Mouse (Mus musculus): Measurements from ENCODE around the gene Fbxw9. TPM values are rescaled to one million over a fixed set of nuclear protein-coding genes. Genes with fewer than 3 reads are reported as not detected.

The Fbxw9 gene
- polyA plus RNA-seq, 1 experiment from 2014 or later, result 28.2 TPM

- H3K9me3 ChIP-seq (ENCODE audit: control insufficient read depth, low read length), result no peaks in the 10 kb centered on the region
- WGBS, result 5% methylated on average over 30 of the region's 30 CpGs
- peak within 1 kb of the TSS; percentile 80 for H3K9ac ChIP-seq (ENCODE audit: low read length)
- H3K36me3 ChIP-seq (ENCODE audit: control insufficient read depth, insufficient read depth, low read length), result peaks cover 17% of the 10 kb centered on the region
- no peaks in the 10 kb centered on the region for H3K27me3 ChIP-seq (ENCODE audit: control insufficient read depth, insufficient read depth, low read depth, low read length)
- ATAC-seq (ENCODE audit: low read depth), result peak; percentile 92
- peak within 1 kb of the TSS; percentile 77 for H3K27ac ChIP-seq (ENCODE audit: low read length)
- peak within 1 kb of the TSS; percentile 92 for H3K4me2 ChIP-seq (ENCODE audit: low read depth, low read length)
- peak within 1 kb of the TSS; percentile 98 for H3K4me3 ChIP-seq (ENCODE audit: low read length)
- H3K4me1 ChIP-seq (replicated peaks; ENCODE audit: control insufficient read depth, insufficient read depth, low read length), result peaks cover 24% of the 10 kb centered on the region
Measured at GRCm38 (mm10) chr8:85025098-85025932, 34.5 kb upstream of the Fbxw9 start, which contains the start of gene Asna1. Gene Asna1 (minus strand): TSS chr8:85025281.

GRCm38 (mm10) chr8:85026670-85027515, 33.0 kb upstream of the Fbxw9 start, which contains the start of gene Trir:
Gene Trir (plus strand): TSS chr8:85026823.
- under 1% methylated on average over 75 of the region's 75 CpGs for WGBS

GRCm38 (mm10) chr8:85027516-85027855, 32.4 kb upstream of the Fbxw9 start:
- no peak for ATAC-seq (ENCODE audit: low read depth)
- H3K27me3 ChIP-seq (ENCODE audit: control insufficient read depth, insufficient read depth, low read depth, low read length), result no peaks in the 10 kb centered on the region
- peak overlapping the region; percentile 90 for H3K4me2 ChIP-seq (ENCODE audit: low read depth, low read length)
- peaks cover 35% of the 10 kb centered on the region for H3K36me3 ChIP-seq (ENCODE audit: control insufficient read depth, insufficient read depth, low read length)
- peak overlapping the region; percentile 98 for H3K4me3 ChIP-seq (ENCODE audit: low read length)
- under 1% methylated on average over 13 of the region's 13 CpGs for WGBS
- peak overlapping the region; percentile 100 for H3K9ac ChIP-seq (ENCODE audit: low read length)
- no peaks in the 10 kb centered on the region for H3K9me3 ChIP-seq (ENCODE audit: control insufficient read depth, low read length)
- peaks cover 24% of the 10 kb centered on the region for H3K4me1 ChIP-seq (replicated peaks; ENCODE audit: control insufficient read depth, insufficient read depth, low read length)
- H3K27ac ChIP-seq (ENCODE audit: low read length), result peak overlapping the region; percentile 87

More at GRCm38 (mm10) chr8:85026670-85027515, 33.0 kb upstream of the Fbxw9 start, which contains the start of gene Trir:
- peak; percentile 84 for ATAC-seq (ENCODE audit: low read depth)
- Histone ChIP-seq H3K36me3 (ENCODE audit: control insufficient read depth, insufficient read depth, low read length) (peaks cover 30% of the 10 kb centered on the region), H3K4me2 (ENCODE audit: low read depth, low read length) (peak within 1 kb of the TSS; percentile 92), H3K27me3 (ENCODE audit: control insufficient read depth, insufficient read depth, low read depth, low read length) (no peaks in the 10 kb centered on the region), H3K9me3 (ENCODE audit: control insufficient read depth, low read length) (no peaks in the 10 kb centered on the region), H3K27ac (ENCODE audit: low read length) (peak within 1 kb of the TSS; percentile 87), H3K4me3 (ENCODE audit: low read length) (peak within 1 kb of the TSS; percentile 98), H3K9ac (ENCODE audit: low read length) (peak within 1 kb of the TSS; percentile 100), H3K4me1 (replicated peaks; ENCODE audit: control insufficient read depth, insufficient read depth, low read length) (peaks cover 24% of the 10 kb centered on the region)

GRCm38 (mm10) chr8:85027922-85028321, 31.9 kb upstream of the Fbxw9 start:
- no peak for ATAC-seq (ENCODE audit: low read depth)
- no peak overlapping the region for H3K27ac ChIP-seq (ENCODE audit: low read length)
- no peaks in the 10 kb centered on the region for H3K27me3 ChIP-seq (ENCODE audit: control insufficient read depth, insufficient read depth, low read depth, low read length)
- 13% methylated on average over 2 of the region's 2 CpGs for WGBS
- H3K9me3 ChIP-seq (ENCODE audit: control insufficient read depth, low read length), result no peaks in the 10 kb centered on the region
- peak overlapping the region; percentile 100 for H3K9ac ChIP-seq (ENCODE audit: low read length)
- H3K36me3 ChIP-seq (ENCODE audit: control insufficient read depth, insufficient read depth, low read length), result peaks cover 39% of the 10 kb centered on the region
- peak overlapping the region; percentile 98 for H3K4me3 ChIP-seq (ENCODE audit: low read length)
- peak overlapping the region; percentile 90 for H3K4me2 ChIP-seq (ENCODE audit: low read depth, low read length)
- peaks cover 24% of the 10 kb centered on the region for H3K4me1 ChIP-seq (replicated peaks; ENCODE audit: control insufficient read depth, insufficient read depth, low read length)

GRCm38 (mm10) chr8:85029271-85029670, 30.6 kb upstream of the Fbxw9 start:
- ATAC-seq (ENCODE audit: low read depth), result no peak
- H3K4me3 ChIP-seq (ENCODE audit: low read length), result no peak overlapping the region

GRCm38 (mm10) chr8:85032622-85033311, 27.1 kb upstream of the Fbxw9 start:
- no peak overlapping the region for H3K4me3 ChIP-seq (ENCODE audit: low read length)
- H3K27me3 ChIP-seq (ENCODE audit: control insufficient read depth, insufficient read depth, low read depth, low read length), result no peaks in the 10 kb centered on the region
- 71% methylated on average over 4 of the region's 4 CpGs for WGBS
- H3K4me1 ChIP-seq (replicated peaks; ENCODE audit: control insufficient read depth, insufficient read depth, low read length), result peaks cover 20% of the 10 kb centered on the region
- H3K9ac ChIP-seq (ENCODE audit: low read length), result no peak overlapping the region
- H3K27ac ChIP-seq (ENCODE audit: low read length), result no peak overlapping the region
- H3K9me3 ChIP-seq (ENCODE audit: control insufficient read depth, low read length), result no peaks in the 10 kb centered on the region
- H3K4me2 ChIP-seq (ENCODE audit: low read depth, low read length), result no peak overlapping the region
- H3K36me3 ChIP-seq (ENCODE audit: control insufficient read depth, insufficient read depth, low read length), result peaks cover 34% of the 10 kb centered on the region
- ATAC-seq (ENCODE audit: low read depth), result no peak

More at GRCm38 (mm10) chr8:85029271-85029670, 30.6 kb upstream of the Fbxw9 start:
- no peaks in the 10 kb centered on the region for H3K27me3 ChIP-seq (ENCODE audit: control insufficient read depth, insufficient read depth, low read depth, low read length)
- no peaks in the 10 kb centered on the region for H3K9me3 ChIP-seq (ENCODE audit: control insufficient read depth, low read length)
- 81% methylated on average over 14 of the region's 14 CpGs for WGBS
- H3K4me1 ChIP-seq (replicated peaks; ENCODE audit: control insufficient read depth, insufficient read depth, low read length), result peaks cover 21% of the 10 kb centered on the region
- H3K4me2 ChIP-seq (ENCODE audit: low read depth, low read length), result no peak overlapping the region
- H3K9ac ChIP-seq (ENCODE audit: low read length), result no peak overlapping the region
- H3K36me3 ChIP-seq (ENCODE audit: control insufficient read depth, insufficient read depth, low read length), result peaks cover 34% of the 10 kb centered on the region
- no peak overlapping the region for H3K27ac ChIP-seq (ENCODE audit: low read length)

GRCm38 (mm10) chr8:85033867-85034266, 26.0 kb upstream of the Fbxw9 start:
- H3K9me3 ChIP-seq (ENCODE audit: control insufficient read depth, low read length), result no peaks in the 10 kb centered on the region
- no peak overlapping the region for H3K4me3 ChIP-seq (ENCODE audit: low read length)
- WGBS, result 52% methylated on average over 1 of the region's 1 CpGs
- no peak overlapping the region for H3K9ac ChIP-seq (ENCODE audit: low read length)
- no peaks in the 10 kb centered on the region for H3K27me3 ChIP-seq (ENCODE audit: control insufficient read depth, insufficient read depth, low read depth, low read length)
- peaks cover 13% of the 10 kb centered on the region for H3K4me1 ChIP-seq (replicated peaks; ENCODE audit: control insufficient read depth, insufficient read depth, low read length)
- no peak for ATAC-seq (ENCODE audit: low read depth)
- H3K4me2 ChIP-seq (ENCODE audit: low read depth, low read length), result no peak overlapping the region
- peaks cover 34% of the 10 kb centered on the region for H3K36me3 ChIP-seq (ENCODE audit: control insufficient read depth, insufficient read depth, low read length)
- H3K27ac ChIP-seq (ENCODE audit: low read length), result no peak overlapping the region; the same call in 1 of the 2 replicates

GRCm38 (mm10) chr8:85034764-85035163, 25.1 kb upstream of the Fbxw9 start:
- peak overlapping the region; percentile 91 for H3K4me2 ChIP-seq (ENCODE audit: low read depth, low read length)
- peak overlapping the region; percentile 83 for H3K4me3 ChIP-seq (ENCODE audit: low read length)
- H3K27me3 ChIP-seq (ENCODE audit: control insufficient read depth, insufficient read depth, low read depth, low read length), result no peaks in the 10 kb centered on the region
- peak overlapping the region; percentile 94 for H3K9ac ChIP-seq (ENCODE audit: low read length)
- H3K27ac ChIP-seq (ENCODE audit: low read length), result peak overlapping the region; percentile 50; the same call in 1 of the 2 replicates
- H3K36me3 ChIP-seq (ENCODE audit: control insufficient read depth, insufficient read depth, low read length), result peaks cover 30% of the 10 kb centered on the region
- no peak for ATAC-seq (ENCODE audit: low read depth)
- WGBS, result under 1% methylated on average over 13 of the region's 13 CpGs
- peaks cover 15% of the 10 kb centered on the region for H3K4me1 ChIP-seq (replicated peaks; ENCODE audit: control insufficient read depth, insufficient read depth, low read length)
- H3K9me3 ChIP-seq (ENCODE audit: control insufficient read depth, low read length), result no peaks in the 10 kb centered on the region
